Mouse (Mus musculus): ENCODE data around the gene Il10rb.

Gene Il10rb

DNA sequence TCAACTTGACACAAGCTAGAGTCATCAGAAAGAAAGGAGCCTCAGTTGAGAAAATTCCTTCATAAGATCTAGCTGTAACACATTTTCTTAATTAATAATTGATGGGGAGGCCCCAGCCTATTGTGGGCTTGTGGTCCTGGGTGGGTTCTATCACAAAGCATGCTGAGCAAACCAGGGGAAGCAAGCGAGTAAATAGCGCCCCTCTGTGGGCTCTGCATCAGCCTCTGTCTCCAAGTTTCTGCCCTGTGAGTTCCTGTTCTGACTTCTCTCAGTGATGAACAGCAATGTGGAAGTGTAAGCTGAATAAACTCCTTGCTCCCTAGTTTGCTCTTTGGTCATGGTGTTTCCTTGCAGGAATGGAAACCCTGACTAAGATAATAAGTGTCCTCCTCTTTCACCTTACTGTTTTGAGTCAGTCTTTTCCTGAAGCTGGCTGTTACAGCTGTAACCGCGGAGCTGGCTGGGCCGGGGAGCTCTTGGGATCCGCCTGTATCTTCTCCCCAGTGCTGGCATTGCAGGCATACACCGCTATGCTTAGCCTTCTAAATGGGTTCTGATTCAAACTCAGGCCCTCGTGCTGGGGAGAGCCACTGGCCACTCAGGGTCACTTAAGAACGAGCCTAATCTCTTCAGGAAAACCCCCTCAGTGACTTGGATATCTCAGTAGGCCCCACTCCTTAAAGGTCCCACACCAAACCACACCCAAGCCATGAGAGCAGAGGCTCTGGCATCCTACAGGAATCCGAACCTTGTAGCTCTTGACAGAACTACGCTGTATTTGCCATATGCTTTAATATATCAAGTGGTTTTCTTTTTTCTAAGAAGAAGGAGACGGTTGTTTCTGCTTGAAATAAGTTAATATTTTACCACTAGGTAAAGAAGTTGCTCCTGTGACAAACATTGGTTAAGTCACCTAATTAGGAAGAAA is 44.4 kb downstream of the Il10rb start:
- DNase-seq (ENCODE audit: low spot score): no peak

DNA sequence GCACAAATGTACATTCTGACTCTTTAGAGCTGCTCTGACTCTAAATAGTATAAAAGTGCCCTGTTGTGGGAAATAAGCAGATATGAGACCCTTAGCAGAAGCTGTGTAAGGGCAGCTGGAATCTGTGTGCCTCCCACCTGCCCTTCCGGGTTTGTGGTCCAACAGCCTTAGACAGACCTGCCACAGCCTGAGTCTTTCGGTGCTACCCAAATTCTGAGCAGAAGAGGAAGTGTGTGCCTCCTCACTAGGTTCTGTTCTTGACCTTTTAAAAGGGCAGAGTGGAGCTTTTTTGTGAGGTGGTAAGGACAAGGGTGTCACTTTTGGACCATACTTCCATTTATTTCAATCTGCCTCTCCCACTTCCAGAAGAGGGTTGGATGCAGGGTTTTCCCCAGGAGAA is 46.0 kb downstream of the Il10rb start:
- no peak for DNase-seq (ENCODE audit: low spot score)

DNA sequence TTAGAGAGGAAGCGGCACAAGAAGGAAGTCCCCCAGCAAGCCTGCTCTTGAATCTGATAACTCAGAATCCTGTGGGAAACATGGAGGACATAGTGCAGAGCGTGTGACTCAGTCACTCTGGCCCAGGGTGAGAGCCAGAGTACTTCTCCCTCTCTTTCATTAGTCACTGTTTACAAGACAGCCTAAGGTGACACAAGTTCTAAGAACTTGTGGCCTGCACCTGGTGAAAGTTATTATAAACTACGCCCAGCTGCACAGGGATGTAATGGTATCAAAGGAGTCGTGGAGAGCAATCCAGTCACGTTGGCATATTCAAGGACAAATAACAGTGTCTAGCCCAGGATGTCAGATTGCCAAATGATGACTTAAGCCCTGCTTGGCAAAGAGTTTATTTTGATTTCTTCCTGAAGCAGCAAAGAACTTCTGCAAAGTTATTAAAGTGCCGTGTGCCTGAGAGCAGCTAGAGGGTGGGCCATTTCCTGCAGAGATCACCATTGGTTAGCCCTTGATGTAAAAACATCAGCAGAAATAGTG is 46.5 kb downstream of the Il10rb start:
- peak; percentile 78 for DNase-seq (ENCODE audit: low spot score)

DNA sequence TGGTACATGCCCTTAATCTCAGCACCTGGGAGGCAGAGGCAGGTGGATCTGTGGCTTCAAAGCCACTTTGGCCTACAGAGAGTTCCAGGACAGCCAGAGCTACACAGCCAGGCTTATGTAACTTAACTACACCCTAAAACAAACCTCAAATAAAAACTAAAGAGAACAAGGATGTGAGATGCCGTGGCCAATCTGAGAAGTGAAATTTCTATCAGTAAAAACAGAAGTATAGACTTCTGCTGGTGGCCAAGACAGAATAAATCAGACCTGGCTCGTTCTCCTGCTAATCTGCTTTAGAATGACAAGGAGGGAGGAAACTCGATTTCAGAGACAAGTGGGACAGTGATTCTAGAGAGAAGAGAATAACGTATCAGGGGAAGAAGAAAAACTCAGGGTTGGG is 49.9 kb downstream of the Il10rb start:
- DNase-seq (ENCODE audit: low spot score): no peak

DNA sequence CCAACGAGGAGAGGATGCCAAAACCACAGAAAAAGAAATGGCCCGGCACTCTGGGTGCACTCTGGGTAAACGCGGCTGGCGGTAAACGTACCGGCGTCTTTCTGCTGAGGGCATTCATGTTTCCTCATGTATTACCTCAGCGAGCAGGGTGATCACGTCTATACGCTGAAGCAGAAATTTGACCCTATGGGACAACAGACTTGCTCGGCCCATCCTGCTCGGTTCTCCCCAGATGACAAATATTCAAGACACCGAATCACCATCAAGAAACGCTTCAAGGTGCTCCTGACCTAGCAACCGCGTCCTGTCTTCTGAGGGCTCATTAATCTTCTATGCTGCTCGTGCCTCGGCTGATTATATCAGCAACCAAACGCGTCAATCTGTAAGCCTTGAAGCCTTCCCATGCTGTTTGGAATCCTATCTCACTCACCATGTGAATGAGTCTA is 52.4 kb downstream of the Il10rb start:
- no peak for DNase-seq (ENCODE audit: low spot score)

DNA sequence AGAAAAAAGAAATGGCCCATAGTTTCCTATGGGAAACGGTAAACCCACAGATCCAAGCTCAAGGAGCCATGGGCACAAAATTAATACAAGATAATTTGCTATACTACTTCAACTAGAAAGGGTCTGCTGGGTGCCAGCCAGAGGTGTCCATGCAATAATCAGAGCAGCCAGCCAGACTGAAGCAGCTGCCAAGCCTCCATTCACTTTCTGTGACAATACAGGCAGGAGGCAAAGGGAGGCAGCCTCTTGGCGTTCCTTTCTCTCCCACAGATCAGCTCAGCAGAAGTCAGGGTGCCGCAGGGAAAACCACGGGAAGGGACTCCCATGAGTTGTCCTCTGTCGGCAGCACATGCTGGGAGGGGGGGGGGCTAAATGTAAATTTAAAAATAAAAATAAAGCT is 53.0 kb downstream of the Il10rb start:
- DNase-seq (ENCODE audit: low spot score): no peak

DNA sequence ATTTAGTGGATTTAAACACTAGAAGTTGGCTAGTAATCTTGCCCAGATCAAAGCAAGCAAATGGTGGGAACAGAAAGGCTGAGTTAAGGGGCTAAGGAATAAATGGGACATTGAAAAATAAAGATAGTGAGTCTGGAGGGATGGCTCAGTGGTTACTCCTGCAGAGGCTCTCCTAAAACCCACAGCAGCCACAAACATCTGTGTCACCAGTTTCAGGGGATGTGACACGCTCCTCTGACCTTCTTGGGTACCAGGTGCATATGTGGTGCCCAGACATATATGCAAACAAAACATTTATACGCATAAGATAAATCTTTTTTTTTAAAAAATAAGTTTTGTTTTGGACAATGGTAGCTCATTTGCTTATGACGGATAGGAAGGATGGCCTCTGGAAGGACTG is 53.4 kb downstream of the Il10rb start:
- DNase-seq (ENCODE audit: low spot score): no peak

DNA sequence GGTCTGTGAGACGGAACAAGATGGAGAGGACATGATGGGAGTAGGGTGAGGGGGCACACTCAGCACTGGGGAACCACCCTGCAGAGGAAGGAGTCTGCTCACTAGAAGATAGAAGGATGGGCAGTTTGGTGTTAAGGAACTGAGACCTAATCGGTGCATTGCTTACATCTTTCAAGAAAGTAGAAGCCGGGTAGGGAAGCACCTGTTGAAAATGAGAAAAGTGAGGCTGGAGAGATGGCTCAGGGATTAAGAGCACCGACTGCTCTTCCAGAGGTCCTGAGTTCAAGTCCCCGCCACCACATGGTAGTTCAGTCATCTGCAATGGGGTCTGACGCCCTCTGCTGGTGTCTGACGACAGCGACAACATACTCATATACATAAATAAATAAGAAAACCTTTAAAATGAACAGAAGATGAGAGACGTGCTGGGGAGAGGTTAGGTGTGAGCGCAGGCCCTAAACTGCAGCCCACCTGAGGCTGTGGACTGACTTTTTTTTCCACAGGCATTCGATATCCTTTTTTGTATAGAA is 53.9 kb downstream of the Il10rb start:
- DNase-seq (ENCODE audit: low spot score): no peak

DNA sequence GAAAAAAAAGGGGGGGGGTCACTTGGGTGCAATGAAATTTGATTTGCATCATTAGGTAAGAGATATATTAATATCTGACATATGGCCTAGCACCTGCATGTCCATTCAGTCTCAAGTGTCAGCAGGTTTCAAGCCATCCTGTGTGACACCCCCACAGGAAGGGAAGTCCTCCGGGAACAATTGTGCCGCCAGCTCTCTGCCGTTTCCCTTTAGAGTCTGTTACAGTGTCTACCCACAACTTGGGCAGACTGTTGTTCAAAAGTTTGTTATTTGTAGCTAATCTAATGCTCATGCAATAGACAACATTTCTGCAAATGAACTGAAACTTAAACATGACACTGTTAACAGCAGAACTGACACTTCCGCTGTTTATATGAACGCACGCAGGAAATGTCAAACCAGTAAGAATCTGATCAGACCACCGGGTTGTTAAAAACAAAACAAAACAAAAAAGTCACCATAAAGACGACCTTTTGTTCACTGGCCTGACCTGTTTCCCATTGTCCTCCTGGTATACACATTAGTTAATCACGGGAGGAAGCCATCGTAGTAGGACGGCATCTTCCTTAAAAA is 55.2 kb downstream of the Il10rb start:
- DNase-seq (ENCODE audit: low spot score): no peak

DNA sequence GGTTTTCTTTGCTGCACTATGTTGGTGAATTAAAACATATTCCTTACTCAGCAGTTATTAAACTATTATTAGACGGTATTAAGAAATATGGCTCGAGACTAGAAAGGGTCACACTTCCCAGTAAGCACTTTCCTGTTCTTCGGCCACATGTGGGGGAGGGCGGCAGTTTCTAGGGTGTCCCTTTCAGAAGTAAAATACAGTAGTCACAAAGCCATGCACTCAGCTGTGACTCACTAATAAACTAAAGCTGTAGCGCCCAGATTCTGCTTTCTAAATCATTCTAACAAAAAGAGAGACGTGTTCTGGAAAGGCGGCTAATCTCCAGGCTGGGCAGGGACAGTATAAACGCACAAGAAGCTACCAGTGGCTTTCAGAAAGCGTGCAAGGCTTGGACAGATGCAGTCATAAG is 55.8 kb downstream of the Il10rb start:
- no peak for DNase-seq (ENCODE audit: low spot score)

DNA sequence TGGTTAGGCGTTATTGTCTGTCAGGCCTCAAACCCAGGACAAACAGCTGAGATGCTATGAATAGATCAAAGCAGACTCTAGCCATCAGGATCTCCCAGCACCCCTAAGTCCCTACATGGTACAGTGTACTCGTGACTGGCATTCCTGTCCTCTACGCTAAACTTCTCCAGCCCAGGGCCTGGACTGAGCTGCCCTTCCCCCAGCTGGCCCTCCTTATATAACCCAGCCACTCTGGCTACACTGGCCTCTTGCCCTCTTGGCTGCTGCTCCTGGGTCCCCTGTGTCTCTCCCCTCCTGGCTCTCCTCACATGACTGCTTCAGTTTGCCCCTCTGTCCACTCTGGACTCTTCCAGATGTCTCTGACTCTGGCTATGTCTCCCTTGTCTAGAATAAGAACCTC is 56.7 kb downstream of the Il10rb start:
- DNase-seq (ENCODE audit: low spot score): no peak

DNA sequence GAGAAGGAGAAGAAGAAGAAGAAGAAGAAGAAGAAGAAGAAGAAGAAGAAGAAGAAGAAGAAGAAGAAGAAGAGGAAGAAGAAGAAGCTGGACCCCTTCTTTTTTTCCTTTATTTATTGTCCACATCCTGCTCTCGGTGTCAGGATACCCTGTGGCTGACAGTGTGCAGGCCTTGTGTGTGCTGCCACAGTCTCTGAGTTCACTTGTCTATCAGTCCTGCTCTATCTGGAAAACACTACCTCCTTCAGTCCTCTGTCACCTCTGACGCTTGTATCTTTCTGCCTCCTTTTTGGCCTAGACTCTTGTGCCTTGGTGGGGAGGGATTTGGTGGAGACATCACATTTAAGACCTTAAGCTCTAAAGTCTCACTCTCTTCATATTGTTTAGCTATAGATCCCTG is 57.4 kb downstream of the Il10rb start:
- DNase-seq (ENCODE audit: low spot score): no peak

DNA sequence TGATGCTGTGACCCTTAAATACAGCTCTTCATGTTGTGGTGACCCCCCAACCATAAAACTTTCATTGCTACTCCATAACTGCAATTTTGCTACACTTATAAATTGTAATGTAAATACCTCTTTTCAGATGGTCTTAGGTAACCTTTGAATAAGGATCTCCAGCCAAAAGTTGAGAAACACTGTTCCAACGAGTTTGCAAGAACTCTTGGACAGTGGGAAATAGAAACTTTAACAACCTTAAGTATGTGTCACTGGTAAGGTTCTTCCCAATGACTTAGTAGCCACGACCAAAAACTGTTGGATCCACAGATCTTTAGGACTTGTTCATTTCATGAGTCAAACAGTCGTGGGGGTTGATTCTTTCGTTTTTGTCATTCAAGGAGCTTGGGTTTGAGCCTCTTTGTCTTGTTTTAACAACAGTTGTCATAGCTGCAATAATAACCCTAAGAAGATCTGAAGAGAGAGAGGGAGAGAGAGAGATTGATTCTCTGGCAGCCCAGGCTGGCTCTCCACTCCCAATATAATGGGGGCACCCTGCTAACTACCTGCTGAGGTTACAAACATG is 58.0 kb downstream of the Il10rb start:
- DNase-seq (ENCODE audit: low spot score): no peak

DNA sequence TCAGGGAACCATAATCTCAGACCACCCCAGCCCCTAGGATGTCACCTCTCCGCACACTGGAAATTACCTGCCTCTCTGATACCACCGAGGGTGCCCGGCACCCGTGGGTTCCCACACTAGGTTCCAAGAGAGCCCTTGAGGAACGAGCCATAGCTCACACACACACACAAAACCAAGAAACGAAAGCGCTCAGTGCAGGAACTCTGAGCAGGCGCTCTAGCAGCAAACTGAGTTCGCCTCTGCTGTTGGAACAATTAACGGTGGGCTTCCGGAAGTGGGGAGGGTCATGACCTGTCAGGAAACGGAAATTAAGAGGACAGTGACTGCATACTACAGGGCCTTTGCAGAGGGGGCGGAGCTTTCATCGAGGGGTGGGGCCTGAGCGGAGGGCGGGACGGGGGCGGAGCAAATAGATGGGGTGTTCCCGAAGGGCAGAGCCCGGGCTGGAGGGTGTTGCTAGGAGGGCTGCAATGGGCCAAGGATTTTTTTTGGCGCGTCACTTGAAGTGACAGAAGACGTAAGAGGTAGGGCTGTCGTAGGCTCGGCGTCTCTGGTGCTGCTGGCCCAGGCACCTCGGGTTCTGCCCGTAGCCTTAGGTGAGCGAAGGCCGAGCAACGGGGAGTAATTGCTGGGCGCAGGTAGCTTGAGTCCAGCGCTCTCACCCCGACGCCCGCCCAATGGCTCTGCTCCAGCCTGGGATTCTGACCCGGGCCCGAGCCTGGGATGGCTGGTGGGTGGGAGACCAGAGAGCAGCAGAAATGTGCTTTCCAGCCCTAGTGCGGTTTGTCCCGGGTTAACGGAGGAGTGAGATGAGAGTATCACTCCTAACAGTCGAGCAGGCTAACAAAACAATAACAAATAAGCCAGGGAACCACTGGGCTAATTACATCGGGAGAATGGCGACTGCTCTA is 58.9 kb downstream of the Il10rb start:
- peak; percentile 92 for DNase-seq (ENCODE audit: low spot score)

DNA sequence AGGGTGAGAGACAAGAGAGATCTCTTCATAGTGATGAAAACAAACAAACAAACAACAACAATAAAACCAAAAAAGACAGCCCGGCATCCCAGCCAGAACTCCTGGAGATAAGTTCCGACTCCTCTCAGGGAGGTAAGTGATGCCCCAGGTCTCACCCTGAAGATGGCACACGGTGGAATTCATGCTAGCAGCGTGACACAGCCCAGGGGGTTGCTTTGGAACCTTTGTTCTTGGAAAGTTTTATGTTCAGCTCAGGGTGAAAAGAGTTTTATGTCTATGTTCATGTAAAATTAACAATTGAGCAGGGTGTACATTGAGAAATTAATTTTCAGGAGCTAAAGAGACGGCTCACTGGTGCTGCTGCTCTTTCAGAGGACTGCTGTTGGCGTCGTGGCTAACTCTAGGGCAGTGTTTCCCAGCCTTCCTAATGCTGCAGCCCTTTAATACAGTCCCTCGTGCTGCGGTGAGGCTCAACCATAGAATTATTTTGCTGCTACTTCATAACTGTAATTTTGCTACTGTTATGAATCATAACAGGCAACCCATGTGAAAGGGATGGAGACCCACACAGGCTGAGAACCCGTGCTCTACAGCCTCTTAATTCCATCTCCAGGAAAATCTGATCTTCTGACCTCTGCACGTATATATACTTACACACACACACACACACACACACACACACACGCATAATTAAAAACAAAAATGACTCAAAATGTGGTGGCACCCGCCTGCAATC is 59.7 kb downstream of the Il10rb start:
- no peak for DNase-seq (ENCODE audit: low spot score)

DNA sequence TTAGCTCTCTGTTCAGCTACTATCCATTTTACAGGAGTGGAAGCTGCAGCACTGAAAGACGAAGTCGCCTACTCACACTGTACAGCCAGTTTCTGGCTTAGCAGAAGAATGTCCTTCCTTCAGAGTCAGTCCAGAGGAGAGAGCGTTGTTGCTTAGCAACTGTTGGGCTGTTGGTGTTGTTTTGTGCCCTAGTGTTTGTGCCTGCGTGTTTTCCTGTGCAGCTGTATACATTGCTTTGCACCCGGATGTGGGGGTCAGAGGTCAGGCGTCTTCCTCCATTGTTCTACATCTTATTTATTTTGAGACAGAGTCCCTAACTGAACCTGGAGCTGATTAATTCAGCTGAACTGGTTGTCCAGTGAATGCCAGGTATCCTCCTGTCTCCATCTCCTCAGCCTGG is 60.6 kb downstream of the Il10rb start:
- DNase-seq (ENCODE audit: low spot score): peak; percentile 76

DNA sequence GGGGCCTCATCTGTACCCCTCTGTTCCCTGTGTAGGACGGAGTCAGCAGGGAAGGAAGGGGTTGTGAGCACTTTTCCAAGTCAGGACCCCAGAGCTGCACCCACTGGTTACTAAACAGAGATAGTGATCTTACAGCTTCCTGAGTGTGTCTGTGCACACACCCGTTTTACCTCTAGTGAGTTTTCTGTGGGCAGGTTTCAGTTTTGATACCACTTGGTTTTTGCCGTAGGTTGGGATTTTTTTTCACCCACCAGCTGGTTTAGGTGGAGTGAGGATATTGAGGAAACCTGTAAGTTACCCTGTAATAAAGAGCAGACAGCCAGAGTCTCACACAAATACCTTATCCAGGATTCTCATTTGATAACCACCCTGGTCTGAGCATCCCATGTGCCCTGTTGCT is 64.5 kb downstream of the Il10rb start:
- DNase-seq (ENCODE audit: low spot score): no peak

DNA sequence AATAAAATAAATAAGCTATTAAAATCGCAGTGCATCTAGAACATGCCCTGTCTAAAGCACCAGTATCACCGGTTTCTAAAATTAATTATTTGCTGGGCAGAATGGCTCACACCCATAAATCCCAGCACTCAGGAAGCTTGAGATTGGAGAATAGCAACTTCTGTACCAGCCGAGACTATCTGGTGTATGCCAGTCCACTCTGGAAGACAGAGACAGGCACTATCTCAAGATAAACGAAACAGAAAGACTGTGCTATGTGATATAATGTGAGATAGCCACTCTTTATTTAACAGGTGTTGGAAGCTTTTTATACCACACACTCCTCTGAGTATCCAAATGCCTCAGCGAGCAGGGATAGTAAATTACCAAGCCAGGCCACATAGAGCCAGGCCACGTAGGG is 65.5 kb downstream of the Il10rb start:
- DNase-seq (ENCODE audit: low spot score): no peak

Data from lung, postnatal 25 days (tissue).